Mouse (Mus musculus): ENCODE results near the gene Cemip. TPM values are rescaled to one million over a fixed set of nuclear protein-coding genes. Genes with fewer than 3 reads are reported as not detected.
A peak's percentile ranks its signal among the peaks of the same experiment; 100 is the strongest.

Cemip gene
- total RNA-seq, 4 experiments from 2014 or later = 0.05 to 0.09 TPM; not detected in 2

GRCm38 (mm10) chr7:83966047-83966818 lies 120.1 kb downstream of the Cemip start:
- peak; percentile 22 for DNase-seq (ENCODE audit: low spot score)

- no peak for DNase-seq (ENCODE audit: low spot score)
Measured at GRCm38 (mm10) chr7:83965181-83965580, 121.1 kb downstream of the Cemip start.

- peak; percentile 22 for DNase-seq (ENCODE audit: low spot score)
Measured at GRCm38 (mm10) chr7:83952511-83952910, 133.8 kb downstream of the Cemip start.

- DNase-seq (ENCODE audit: low spot score) = peak; percentile 19
Measured at GRCm38 (mm10) chr7:83951327-83951726, 135.0 kb downstream of the Cemip start.

GRCm38 (mm10) chr7:83949662-83950061 lies 136.6 kb downstream of the Cemip start:
- DNase-seq (ENCODE audit: low spot score) = no peak

GRCm38 (mm10) chr7:83948743-83949142 lies 137.6 kb downstream of the Cemip start:
- no peak for DNase-seq (ENCODE audit: low spot score)

GRCm38 (mm10) chr7:83941701-83942101 lies 144.6 kb downstream of the Cemip start:
- DNase-seq (ENCODE audit: low spot score) = peak; percentile 13

GRCm38 (mm10) chr7:83940136-83940535 lies 146.2 kb downstream of the Cemip start:
- no peak for DNase-seq (ENCODE audit: low spot score)

GRCm38 (mm10) chr7:83939017-83939721 lies 147.1 kb downstream of the Cemip start:
- DNase-seq (ENCODE audit: low spot score) = no peak

GRCm38 (mm10) chr7:83921637-83922036 lies 164.7 kb downstream of the Cemip start:
- DNase-seq (ENCODE audit: low spot score) = no peak

- DNase-seq (ENCODE audit: low spot score) = no peak
Measured at GRCm38 (mm10) chr7:83920241-83920640, 166.1 kb downstream of the Cemip start.

- peak; percentile 82 for DNase-seq (ENCODE audit: low spot score)
Measured at GRCm38 (mm10) chr7:83914566-83914965, 171.7 kb downstream of the Cemip start.

- no peak for DNase-seq (ENCODE audit: low spot score)
Measured at GRCm38 (mm10) chr7:83913995-83914394, 172.3 kb downstream of the Cemip start.

GRCm38 (mm10) chr7:83913405-83913932 lies 172.8 kb downstream of the Cemip start:
- DNase-seq (ENCODE audit: low spot score) = no peak

- DNase-seq (ENCODE audit: low spot score) = no peak
Measured at GRCm38 (mm10) chr7:83911909-83912308, 174.4 kb downstream of the Cemip start.

GRCm38 (mm10) chr7:83904831-83905230 lies 181.5 kb downstream of the Cemip start:
- DNase-seq (ENCODE audit: low spot score) = no peak

- no peak for DNase-seq (ENCODE audit: low spot score)
Measured at GRCm38 (mm10) chr7:83902296-83903145, 183.8 kb downstream of the Cemip start.

- DNase-seq (ENCODE audit: low spot score) = no peak
Measured at GRCm38 (mm10) chr7:83901425-83901824, 184.9 kb downstream of the Cemip start.

GRCm38 (mm10) chr7:83900519-83900918 lies 185.8 kb downstream of the Cemip start:
- no peak for DNase-seq (ENCODE audit: low spot score)

GRCm38 (mm10) chr7:83898267-83898666 lies 188.0 kb downstream of the Cemip start:
- DNase-seq (ENCODE audit: low spot score) = no peak

- no peak for DNase-seq (ENCODE audit: low spot score)
Measured at GRCm38 (mm10) chr7:83896077-83896740, 190.1 kb downstream of the Cemip start.
